Mouse (Mus musculus) embryo, embryonic 9.5 days (tissue): ENCODE measurements around the gene St3gal5.
A peak's percentile ranks its signal among the peaks of the same experiment; 100 is the strongest.

Experiments used
- DNase-seq: peaks from one replicate; pipeline ENCODE4 v3.0.0-alpha.2; 2017; ENCODE audit errors: extremely low spot score

The St3gal5 gene

DNA sequence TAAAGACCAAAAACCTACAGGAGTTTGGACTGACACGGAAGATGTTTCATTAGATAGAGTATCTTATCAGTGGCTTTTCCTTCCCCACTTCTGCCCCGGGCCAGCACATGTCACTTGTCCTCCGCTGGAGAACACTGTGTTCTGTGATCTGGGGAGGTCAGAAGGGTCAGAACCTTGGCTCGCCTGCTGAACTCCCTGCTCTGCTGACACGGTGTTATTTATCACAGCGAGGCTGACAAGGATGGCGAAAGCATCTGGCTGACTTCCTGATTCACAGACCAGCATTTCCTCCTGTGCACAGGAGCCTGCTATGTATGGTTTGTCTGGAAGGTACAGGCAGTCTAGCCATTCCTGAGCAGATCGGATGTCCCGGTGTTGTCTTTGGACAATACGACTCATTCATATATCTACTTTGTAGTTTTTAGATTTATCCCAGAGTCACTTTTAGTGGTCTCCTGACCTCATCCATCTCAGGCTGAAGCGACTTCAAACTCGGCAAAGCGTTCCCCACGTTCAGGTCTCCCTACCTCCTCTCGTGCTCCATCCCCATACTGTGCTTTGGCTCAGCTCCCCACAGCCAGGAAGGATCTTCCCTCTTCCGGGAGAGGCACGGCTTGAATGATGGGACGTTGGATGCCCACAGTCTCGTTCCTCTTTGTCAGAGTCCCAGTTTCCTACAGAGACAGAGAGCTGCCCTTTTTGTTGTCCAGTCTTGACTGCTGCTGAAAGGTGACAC, 64.9 kb downstream of the St3gal5 start:
- DNase-seq: peak; percentile 61

DNA sequence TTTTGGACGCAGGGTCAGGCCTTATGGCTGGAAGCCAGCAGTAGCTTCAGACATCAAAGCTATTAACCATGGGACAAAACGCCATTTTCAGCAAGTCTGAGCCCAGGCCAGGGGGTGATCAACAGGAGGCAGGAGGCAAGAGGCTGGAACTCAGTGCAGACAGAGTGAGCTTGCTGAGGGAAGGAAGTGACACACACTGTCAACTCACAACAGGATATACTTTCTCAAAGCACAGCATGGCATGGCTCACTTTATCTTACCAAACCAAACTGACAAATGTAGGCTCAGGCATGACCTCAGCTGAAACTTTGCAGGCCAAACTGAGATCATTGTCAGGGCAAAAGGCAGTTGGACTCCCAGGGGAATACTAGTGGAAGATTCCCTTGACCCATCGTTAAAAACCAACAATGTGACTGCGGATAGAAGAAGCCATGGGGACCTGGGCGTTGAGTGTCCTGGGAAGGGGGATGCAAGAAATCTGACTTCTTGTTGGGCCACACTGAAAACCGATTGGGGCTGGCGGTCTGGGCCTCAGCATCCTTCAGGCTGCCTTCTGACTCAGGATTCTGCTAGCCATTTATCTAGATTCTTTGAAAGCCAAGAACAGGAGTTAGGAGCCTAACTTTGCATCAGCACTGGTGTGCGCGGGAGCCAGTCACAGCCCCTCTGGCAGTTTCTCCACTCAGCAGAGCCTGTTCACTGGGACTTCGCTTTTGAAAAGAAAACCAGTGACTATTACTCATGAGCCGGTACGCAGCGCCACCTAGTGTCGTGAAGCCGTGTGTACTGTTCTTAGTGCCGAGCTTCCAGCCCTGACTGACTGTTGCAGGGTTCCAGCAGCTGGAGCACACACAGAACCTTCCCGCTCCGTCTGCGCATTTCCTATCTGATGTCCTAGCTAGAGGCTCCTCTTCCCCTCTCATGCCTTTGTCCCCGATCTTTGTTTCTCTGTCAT, 67.2 kb downstream of the St3gal5 start:
- DNase-seq: peak; percentile 88

DNA sequence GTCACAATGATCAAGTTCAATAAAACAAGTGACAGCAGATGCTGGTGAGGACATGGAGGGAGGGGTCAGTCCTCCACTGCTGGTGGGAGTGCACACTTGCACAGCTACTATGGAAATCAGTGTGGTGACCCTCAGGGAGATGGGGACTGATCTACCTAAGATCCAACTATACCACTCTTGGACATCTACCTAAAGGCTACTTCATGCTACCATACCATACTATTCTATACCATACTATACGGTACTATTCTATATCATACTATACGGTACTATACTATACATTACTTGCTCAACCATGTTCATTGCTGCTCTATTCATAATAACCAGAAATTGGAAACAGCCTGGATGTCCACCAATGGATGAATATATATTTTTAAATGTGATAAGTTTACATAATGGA, 68.5 kb downstream of the St3gal5 start:
- no peak for DNase-seq

DNA sequence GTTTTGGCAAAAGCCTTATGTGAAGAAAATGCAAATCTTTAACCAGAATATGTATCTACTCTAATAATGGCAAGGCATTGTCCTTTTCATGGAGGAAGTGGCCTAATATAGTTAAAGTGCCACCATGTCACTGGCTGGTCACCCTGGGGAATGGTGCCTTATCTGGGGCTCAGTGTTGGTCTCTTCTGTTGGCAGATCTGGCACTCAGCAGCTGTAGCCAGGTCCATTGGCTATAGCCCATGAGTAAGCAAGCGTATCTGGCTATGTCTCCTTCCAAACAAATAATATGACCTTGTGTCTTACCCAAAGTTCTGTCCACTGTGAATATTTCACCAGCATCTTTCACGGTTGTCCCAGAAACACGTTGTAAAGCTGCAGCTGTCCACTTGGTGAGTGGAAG, 74.0 kb downstream of the St3gal5 start:
- no peak for DNase-seq

DNA sequence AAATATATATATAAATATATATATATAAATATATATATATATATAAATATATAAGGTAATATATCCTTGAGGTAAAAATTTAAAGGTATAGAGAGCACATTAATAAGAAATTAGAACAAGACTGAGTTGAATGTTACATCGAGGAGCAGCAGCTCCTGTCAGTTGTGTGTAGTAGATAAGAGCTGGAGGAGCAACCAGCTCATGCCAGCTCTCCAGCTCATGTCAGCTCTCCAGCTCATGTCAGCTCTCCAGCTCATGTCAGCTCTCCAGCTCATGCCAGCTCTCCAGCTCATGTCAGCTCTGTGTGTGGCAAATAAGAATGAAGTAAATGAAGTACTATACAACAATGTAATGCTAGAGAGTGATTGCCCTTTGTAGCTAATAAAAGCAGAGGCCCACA, 76.0 kb downstream of the St3gal5 start:
- no peak for DNase-seq

DNA sequence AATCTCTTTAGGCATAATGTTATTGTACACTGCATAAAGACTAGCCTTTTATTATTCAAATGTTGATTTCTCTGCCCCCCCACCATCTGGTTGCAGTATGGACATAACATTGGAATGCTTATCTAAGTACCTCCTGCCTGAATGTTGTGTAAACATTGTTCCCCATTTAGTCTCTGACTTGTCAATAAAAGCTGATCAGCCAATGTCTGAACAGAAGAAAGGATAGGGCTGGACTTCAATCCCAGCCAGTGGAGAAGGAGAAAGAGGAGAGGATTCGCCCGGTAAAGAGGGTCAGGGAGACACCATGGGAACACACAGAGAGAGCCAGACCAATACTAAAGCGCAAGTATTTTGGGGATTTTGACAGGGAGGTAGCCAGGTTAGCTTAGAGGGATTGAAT, 78.0 kb downstream of the St3gal5 start:
- DNase-seq: no peak

DNA sequence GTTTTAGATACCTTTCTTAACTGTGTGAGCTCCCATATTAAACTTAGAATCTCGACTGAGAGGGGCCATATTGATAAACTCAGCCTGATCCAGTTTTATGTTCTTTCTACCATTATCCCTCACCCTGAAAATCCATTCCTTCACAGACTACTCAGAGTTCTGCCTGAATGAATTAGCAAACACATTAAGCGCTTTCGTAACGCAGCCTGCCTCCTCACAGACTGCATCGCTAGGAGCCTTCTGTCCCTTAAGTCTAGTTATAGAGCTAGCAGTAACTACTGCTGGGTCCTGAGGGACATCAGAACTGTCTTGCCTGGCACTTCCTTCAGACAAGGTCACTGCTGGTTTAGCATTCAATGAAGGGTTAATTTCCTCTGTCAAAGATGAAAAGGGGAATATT, 78.6 kb downstream of the St3gal5 start:
- DNase-seq: no peak

DNA sequence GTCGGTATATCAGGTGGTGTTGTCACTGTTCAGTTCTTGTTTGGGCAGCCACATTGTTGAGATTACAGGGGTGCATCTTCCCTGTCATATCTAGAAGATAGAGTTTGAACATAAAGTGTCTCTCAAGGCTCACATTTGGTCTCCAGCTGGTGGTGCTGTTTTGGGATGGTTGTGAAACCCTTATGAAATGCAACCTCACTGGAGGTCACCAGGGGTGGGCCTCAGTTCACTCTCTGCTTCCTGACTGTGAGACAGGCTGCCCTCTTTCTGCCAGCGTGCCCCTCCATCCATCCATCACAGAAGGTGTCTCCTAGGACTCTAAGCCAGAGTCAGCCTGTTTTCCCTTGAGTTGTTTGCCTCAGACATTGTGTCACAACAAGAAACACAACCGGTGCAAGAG, 80.0 kb downstream of the St3gal5 start:
- no peak for DNase-seq

DNA sequence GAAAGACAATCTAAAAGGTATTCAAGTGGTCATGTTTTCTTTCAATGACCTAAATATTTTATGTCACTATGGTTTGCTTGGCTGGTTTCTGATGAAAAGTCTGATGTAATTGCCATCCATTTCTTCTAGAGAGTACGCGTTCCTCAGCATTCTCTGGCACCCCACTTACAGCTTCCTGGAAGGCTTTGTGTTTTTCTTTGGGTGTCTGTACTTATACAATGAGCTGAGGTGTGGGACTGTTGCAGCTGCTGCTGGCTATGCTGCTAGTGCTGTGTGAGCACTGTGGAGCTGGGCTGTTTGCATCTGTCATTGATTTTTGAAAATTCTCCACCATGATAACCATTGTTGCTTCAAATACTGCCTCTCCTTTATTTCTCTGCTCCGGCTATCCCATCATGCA, 81.6 kb downstream of the St3gal5 start:
- no peak for DNase-seq

DNA sequence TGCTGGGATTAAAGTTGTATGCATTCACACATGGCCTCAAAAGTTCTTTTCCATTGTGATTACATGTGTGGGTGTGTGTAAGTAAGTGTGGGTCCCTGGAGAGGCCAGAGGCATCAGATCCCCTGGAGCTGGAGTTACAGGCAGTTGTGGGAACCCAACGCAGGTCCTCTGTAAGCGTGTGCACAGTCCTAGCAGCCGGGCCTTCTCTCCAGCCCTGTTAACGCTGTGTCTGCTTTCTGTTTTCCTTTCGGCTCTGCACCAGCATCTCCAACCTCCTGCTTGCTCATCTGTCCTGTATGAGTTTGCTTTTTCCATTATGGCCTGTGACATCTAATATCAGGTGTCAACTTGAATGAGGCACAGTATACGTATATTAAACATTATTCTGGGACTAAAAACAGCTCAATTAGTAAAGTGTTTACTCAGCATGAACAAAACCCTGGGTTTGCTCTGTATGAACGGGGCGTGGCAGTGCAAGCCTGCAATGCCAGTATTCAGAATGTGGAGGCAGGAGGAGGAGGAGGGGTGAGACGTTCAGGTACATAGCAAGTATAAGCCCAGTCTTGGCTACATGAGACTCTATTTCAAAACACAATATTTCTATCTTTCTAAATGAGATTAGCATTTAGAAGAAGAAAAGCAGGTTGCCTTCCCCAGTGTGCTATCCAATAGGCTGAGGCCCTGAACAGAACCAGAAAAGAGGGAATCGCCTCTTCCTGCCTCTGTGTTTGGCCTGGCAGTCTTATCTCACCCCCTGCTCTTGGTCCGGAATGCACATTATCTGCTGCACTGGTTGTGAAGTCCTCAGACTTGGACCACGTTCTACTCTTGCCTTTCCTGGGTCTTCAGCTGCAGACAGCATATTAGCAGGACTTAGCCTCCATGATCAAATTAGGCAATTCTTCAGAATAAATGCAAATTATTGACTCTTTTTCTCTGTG, 82.4 kb downstream of the St3gal5 start:
- DNase-seq: no peak

DNA sequence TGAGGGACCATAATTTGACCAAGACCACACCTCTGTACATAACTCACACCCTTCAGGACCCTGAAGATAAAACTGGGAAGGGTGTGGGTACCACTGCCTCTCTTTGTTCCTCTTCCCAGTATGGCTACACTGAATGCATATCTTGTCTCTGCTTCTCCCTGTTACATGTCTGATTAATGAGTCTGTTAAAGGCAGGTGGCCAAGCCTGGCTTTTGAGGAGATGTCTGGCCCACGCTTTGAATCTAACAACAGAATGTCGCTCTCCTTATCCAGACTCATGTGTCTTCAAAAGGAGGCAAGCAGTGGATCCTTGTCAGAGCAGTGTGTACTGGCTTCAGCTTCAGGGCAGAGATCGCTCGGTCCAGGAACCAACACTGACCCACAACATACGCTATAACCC, 87.2 kb downstream of the St3gal5 start:
- no peak for DNase-seq

DNA sequence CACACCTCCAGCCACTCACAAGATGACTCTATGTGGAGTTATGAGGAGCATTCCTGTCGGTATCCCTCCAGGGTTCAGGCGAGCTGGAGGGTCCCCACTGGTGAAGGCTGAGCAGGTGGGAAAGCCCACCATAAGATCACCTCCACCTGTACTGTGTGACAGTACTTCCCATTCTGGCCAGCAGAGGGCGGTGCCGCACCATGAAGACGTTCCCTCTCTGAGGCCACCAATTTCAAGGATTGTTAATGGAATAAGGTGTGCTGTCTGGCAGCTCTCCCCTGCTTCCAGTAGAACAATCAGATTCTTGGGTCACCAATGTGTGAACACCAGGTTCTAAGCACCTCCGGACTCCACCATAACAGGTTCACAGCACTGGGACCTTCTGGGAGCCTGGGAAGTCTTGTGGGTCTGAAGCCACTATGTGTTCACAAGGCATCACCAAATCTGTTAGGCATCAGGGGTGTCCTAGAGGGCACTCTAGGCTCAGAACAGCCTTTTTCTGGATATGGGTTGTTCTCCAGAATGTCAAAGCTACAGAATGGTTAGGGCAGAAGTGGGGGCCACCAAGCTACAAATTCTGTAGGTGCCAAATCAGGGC, 88.6 kb downstream of the St3gal5 start:
- peak; percentile 85 for DNase-seq

DNA sequence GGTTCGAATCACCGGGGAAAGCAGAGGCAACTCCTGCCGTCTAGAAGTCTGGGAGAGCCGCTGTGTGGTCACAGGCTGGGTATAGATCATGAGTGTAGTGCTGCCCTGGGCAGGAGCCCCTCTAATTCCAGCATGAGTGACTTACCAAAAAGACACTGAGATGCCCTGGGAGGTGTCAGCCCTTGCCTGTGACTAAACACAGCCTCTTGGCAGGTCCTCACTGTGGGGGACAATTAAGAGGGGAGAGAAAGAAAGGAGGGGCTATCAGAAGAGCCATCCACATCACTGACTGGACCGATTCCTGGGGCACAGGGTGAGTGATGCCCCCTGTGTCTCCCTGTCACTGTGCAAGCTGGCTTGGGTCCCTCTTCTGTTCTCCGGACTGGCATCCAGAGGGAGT, 89.4 kb downstream of the St3gal5 start:
- DNase-seq: no peak

DNA sequence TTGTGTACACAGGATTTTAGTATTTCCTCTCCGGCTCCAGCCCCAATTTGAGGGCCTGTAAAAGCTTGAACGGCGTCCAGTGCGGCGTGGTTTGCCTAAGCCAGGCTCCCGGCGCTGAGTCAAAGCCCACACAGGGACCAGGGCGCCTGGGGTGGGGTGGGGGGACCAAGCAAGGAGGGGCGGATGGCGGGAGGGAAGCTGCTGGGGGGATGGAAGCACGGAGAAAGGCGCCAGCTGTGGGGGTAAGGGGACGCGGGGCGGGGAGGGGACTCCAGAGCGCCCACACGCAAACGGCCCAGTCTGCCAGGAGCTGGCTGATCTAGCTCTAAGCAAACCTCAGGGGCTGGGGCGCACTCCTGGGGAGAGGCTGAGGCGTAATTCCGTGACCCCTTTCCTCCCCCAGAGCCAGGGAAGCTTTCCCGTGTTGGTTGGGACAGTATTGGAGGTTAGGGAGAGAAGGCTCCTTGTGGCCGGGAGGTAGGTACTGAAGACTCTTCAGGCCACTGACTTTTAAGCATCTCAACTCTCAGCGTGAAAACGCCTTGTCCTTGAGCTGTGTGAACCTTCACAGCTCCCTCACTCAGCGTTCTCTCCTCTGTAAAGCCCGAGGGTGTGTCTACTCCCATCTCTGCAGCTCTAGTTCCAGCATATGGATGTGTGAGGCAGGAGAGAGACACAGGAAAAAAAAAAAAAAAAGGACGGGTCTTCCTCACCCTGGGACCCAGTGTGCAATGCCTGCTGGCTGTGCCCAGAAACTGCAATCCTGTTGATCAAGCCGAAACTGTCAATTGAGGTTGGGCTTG, 91.9 kb downstream of the St3gal5 start:
- DNase-seq: peak; percentile 48

DNA sequence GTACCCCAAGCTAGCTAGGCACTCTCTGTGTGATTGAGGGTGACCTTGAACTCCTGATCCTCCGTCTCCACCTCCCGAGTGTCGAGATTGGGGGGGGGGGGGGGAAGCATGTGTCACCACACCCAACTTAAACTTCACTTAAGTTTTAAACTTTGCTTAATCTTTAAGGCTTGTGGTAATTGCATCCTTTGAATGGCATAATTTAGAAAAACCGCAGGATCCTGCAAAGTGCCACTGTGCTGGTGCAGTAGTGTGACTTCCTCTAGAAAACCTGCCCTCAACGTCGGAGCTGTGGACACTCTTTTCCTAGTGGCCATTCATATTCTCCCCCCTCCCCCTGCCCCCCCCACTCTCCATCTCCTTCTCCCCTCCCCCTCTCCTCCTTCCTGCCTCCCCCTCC, 92.7 kb downstream of the St3gal5 start:
- DNase-seq: no peak

DNA sequence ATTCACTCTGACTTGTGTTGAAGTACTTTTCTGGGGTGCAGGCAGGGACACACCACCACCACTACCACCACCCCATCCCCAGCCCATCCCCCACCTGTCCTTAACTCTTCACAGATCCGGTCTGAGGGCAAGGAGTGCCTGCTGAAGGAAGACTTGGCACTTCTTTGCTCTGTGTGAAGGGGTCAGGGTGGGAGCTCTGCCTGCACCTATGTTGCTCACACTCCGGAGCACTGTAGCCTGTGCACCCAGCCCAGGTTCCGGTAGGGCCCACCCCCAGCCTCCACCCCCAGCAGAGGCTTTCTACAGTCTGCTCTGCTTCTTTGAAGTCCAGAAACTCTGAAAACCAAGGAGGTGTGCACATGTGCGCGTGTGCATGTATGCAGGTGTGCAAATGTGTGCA, 93.2 kb downstream of the St3gal5 start:
- no peak for DNase-seq

DNA sequence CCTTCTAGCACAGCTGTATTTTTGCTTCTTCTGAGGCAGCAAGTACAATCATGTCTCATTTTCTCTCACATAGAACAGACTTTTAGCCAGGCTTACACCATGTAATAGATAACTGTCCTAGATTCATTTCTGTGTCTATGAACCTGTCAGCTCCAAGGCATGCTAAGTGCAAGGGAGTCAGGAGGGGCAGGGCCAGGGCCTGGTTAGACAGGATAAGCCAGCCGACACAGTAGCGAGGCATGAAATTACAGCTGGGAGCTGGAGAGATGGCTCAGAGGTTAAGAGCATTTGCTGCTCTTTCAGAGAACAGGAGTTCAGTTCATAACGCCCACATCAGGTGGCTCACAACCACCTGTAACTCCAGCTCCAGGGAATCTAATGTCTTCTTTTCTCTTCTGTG, 99.3 kb downstream of the St3gal5 start:
- DNase-seq: no peak

DNA sequence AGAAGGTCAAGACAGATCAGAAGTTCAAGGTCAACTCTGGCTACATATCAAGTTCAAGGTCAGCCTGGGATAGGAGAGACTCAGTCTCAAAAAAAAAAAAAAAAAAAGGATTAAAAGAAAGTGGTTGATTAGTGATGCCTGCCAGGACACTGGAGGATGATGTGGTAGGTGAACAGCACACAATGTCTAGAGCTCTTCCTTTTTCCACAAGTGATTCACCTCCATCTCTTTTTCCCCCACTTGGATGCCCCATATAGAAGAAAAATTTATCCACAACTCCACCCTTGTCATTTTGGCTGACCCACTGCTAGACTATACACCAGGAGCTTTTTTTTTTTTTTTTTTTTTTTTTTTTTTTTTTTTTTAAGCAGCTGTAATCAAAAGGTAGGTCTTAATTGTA, 100.1 kb downstream of the St3gal5 start:
- no peak for DNase-seq

DNA sequence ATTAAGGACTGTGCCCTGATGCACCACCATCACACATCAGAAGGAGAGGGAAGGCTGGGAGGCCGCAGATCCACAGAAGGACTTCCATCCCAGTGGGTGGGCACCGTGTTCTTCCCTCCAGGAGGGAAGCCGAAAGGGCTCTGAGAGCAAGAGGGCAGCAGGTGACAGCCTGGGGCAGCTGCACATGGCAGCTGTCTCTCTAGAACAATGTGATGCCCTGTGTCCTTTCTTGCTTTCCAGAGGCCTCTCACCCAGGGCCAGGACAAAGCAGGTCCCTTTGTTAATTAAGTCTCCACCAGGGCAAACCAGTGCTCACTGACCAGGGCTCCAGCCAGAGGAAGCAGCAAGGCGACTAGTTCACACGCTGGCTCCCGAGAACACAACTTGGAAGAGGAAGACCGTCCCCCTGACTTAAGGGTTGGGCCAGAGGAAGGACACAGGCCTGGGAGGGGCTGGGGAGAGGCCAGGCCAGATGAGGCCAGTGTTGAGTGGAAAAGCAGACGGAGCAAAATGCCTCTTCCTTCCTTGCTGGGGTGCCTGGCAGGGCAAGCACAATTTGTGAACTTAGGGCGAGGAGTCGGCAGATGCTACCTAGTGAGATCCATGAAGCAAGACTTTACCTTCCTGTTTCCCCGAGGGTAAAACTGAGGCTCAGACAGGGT, 103.3 kb downstream of the St3gal5 start:
- DNase-seq: peak; percentile 48

DNA sequence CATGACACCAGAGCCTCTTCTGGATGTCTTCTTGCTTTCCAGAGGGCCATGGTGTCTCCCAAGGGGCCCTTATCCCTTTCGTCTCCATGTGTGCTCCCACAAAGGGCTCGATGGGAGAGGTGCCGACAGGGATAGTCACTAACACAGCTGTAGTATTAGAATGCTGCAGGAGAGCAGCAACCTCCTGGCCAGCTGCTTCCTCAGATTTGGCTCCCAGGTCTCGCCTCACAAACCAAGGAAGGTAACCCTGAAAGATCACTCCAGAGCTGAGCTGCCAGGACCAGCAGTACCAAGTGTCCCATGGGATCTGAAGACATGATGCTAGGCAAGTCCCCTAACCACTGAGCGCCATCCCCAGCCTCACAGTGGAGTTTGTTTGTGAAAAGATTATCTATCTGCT, 105.3 kb downstream of the St3gal5 start:
- DNase-seq: no peak
